Mouse (Mus musculus): ENCODE results near the gene Ppm1m.

Gene Ppm1m

GRCm38 (mm10) chr9:106199535-106200272 lies at the start of gene Ppm1m:
Gene Ppm1m (minus strand): TSS chr9:106199746.
- no peak for DNase-seq

GRCm38 (mm10) chr9:106242813-106243488 lies 43.4 kb upstream of the Ppm1m start:
- no peak for DNase-seq

- no peak for DNase-seq
Observed at GRCm38 (mm10) chr9:106241541-106242164, 42.1 kb upstream of the Ppm1m start.

- no peak for DNase-seq
Observed at GRCm38 (mm10) chr9:106237878-106238277, 38.3 kb upstream of the Ppm1m start.

- DNase-seq: no peak
Observed at GRCm38 (mm10) chr9:106237401-106237800, 37.9 kb upstream of the Ppm1m start.

- no peak for DNase-seq
Observed at GRCm38 (mm10) chr9:106236818-106237211, 37.3 kb upstream of the Ppm1m start.

- no peak for DNase-seq
Observed at GRCm38 (mm10) chr9:106236156-106236817, 36.7 kb upstream of the Ppm1m start.

- DNase-seq: no peak
Observed at GRCm38 (mm10) chr9:106235194-106235830, 35.8 kb upstream of the Ppm1m start.

- DNase-seq: no peak
Observed at GRCm38 (mm10) chr9:106233953-106234352, 34.4 kb upstream of the Ppm1m start.

- DNase-seq: no peak
Observed at GRCm38 (mm10) chr9:106232956-106233355, 33.4 kb upstream of the Ppm1m start.

- DNase-seq: no peak
Observed at GRCm38 (mm10) chr9:106231816-106232215, 32.3 kb upstream of the Ppm1m start.

GRCm38 (mm10) chr9:106231220-106231619 lies 31.7 kb upstream of the Ppm1m start:
- no peak for DNase-seq

- no peak for DNase-seq
Observed at GRCm38 (mm10) chr9:106230734-106231106, 31.2 kb upstream of the Ppm1m start.

GRCm38 (mm10) chr9:106230051-106230733 lies 30.6 kb upstream of the Ppm1m start:
- no peak for DNase-seq

GRCm38 (mm10) chr9:106227790-106228429 lies 28.4 kb upstream of the Ppm1m start:
- no peak for DNase-seq

GRCm38 (mm10) chr9:106226151-106226682 lies 26.7 kb upstream of the Ppm1m start:
- peak; percentile 53 for DNase-seq

- DNase-seq: no peak
Observed at GRCm38 (mm10) chr9:106225469-106226150, 26.1 kb upstream of the Ppm1m start.

GRCm38 (mm10) chr9:106222994-106223393 lies 23.4 kb upstream of the Ppm1m start:
- no peak for DNase-seq

GRCm38 (mm10) chr9:106222261-106222851 lies 22.8 kb upstream of the Ppm1m start, which contains the start of gene Tlr9:
Gene Tlr9 (plus strand): TSS chr9:106222598.
- no peak for DNase-seq

GRCm38 (mm10) chr9:106220894-106221523 lies 21.5 kb upstream of the Ppm1m start:
- no peak for DNase-seq
